Mouse (Mus musculus) C2C12 (cell line): ENCODE results near the gene Wnt6.

Experiments used
- CEBPB ChIP-seq: IDR thresholded peaks from one replicate; pipeline ENCODE4 v1.6.1; 2011; ENCODE audit warnings: low read depth, mild to moderate bottlenecking, control low read depth, moderate library complexity
- CTCF ChIP-seq: IDR thresholded peaks from one replicate; pipeline ENCODE4 v1.5.1; 2011; ENCODE audit not compliant: control insufficient read depth, insufficient read depth, insufficient read length
- FOSL1 ChIP-seq: IDR thresholded peaks from one replicate; pipeline ENCODE4 v1.8.0; 2011; ENCODE audit warnings: mild to moderate bottlenecking, low read length; ENCODE audit not compliant: poor library complexity, insufficient read depth, severe bottlenecking
- MAX ChIP-seq: IDR thresholded peaks from one replicate; pipeline ENCODE4 v1.6.1; 2011; ENCODE audit warnings: mild to moderate bottlenecking, control low read depth
- MYOG ChIP-seq: IDR thresholded peaks from one replicate; pipeline ENCODE4 v1.6.1; 2011; ENCODE audit not compliant: control insufficient read depth, insufficient read length; ENCODE audit errors: extremely low read depth
- USF1 ChIP-seq: IDR thresholded peaks from one replicate; pipeline ENCODE4 v1.6.1; 2011; ENCODE audit warnings: low read depth, mild to moderate bottlenecking, control low read depth, moderate library complexity

GRCm38 (mm10) chr1:74763081-74763480 lies 8.6 kb upstream of the Wnt6 start:
- TF ChIP-seq CTCF (peak; percentile 34), MAX (no peak), USF1 (no peak), MYOG (no peak), CEBPB (no peak), FOSL1 (no peak)
